ENCODE assay signal across 18 mouse cellular contexts in the genomic region with DNA sequence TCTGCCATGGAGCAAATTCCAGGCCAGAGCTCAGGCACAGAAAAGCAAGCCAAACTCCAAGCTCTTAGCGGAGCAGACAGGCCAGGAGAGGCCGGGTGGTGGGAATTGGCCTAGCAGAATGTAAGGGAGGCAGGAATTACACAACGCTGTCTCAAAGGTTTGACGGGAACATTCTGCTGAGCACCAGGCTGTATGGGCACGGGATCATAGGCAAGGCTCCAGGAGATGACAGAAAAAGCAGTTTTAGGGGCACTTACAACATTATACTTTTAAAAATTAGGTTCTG.
DNase-seq lines count a peak whose midpoint lies in the region; ATAC-seq and TF ChIP-seq lines count a peak whose summit lies in the region.
"Had no signal": no experiment of that assay in that cellular context is flagged by ENCODE, and none has a peak within 500 bp of the region (broad histone marks: within the 10 kb centered on the region; RNA-seq: fewer than 3 reads in every experiment).

No protein-coding gene starts in this region.

- H3K9me3 ChIP-seq in stomach, embryonic 14.5 days (ENCODE audit: control insufficient read depth, low read depth, low read length): no peaks in the 10 kb centered on the region
- H3K9me3 ChIP-seq: forebrain, embryonic 13.5 days; limb, embryonic 10.5 days; midbrain, embryonic 12.5 days had no signal

- 0 out of 2 replicates have a peak overlapping the region, but pooled peaks have one; percentile 47 for H3K27ac ChIP-seq in cerebellum, adult 2 months (ENCODE audit: insufficient read depth, low read length)
- peak overlapping the region; percentile 33; the same call in 1 of the 2 replicates for H3K27ac ChIP-seq in stomach, embryonic 14.5 days (ENCODE audit: low read length)
- H3K27ac ChIP-seq: forebrain, embryonic 13.5 days; limb, embryonic 10.5 days; midbrain, embryonic 12.5 days had no signal

- no peak for DNase-seq in cerebellum, adult 2 months
- DNase-seq in cerebellum, adult 11-12 months: no peak
- peak; percentile 19 to 71 for DNase-seq in kidney, postnatal 25 days
- no peak for DNase-seq in kidney, adult 9 months
- DNase-seq in lung, postnatal 14 days: peak; percentile 19
- no peak for DNase-seq in lung, postnatal 4 days
- no peak for DNase-seq in thymus, postnatal 36 days
- DNase-seq: cerebellum, adult 9-10 months; embryo, embryonic 11 days; layer of hippocampus, postnatal 36 days; lung, embryonic 14.5 days; retina, postnatal 1 day had no signal

- no peaks in the 10 kb centered on the region for H3K4me1 ChIP-seq in cerebellum, adult 2 months (ENCODE audit: control insufficient read depth, insufficient read depth, low read length)
- peaks cover 12% of the 10 kb centered on the region; the same call in 1 of the 2 replicates for H3K4me1 ChIP-seq in stomach, embryonic 14.5 days (ENCODE audit: control insufficient read depth, insufficient read depth, low read length)

- no peak overlapping the region for H3K4me3 ChIP-seq in cerebellum, adult 2 months (replicated peaks; ENCODE audit: insufficient read depth, low read depth, low read length)
- no peak overlapping the region for H3K4me3 ChIP-seq in stomach, embryonic 14.5 days (ENCODE audit: low read depth, low read length)
- H3K4me3 ChIP-seq: forebrain, embryonic 13.5 days; limb, embryonic 10.5 days; midbrain, embryonic 12.5 days; myocyte had no signal

- no peak overlapping the region for H3K4me2 ChIP-seq in stomach, embryonic 14.5 days (replicated peaks; ENCODE audit: low read depth, low read length)
- H3K4me2 ChIP-seq: forebrain, embryonic 13.5 days; heart, embryonic 11.5 days; lung, embryonic 14.5 days; midbrain, embryonic 12.5 days had no signal

- no peaks in the 10 kb centered on the region for H3K36me3 ChIP-seq in stomach, embryonic 14.5 days (ENCODE audit: control insufficient read depth, insufficient read depth, low read length)
- H3K36me3 ChIP-seq: limb, embryonic 10.5 days; midbrain, embryonic 12.5 days had no signal

- H3K9ac ChIP-seq in stomach, embryonic 14.5 days (replicated peaks; ENCODE audit: low read depth, low read length): no peak overlapping the region
- H3K9ac ChIP-seq: forebrain, embryonic 13.5 days; lung, embryonic 14.5 days; midbrain, embryonic 12.5 days had no signal

- H3K27me3 ChIP-seq in cerebellum, adult 2 months (ENCODE audit: control insufficient read depth, insufficient read depth, low read length): no peaks in the 10 kb centered on the region; the same call in 1 of the 2 replicates
- no peaks in the 10 kb centered on the region for H3K27me3 ChIP-seq in stomach, embryonic 14.5 days (ENCODE audit: control insufficient read depth, insufficient read depth, low read length)

- WGBS in cerebellum, adult 2 months: 38% methylated on average over 5 of the region's 5 CpGs
- WGBS in stomach, embryonic 14.5 days: 83% methylated on average over 5 of the region's 5 CpGs

- TF ChIP-seq CTCF in cerebellum, adult 2 months (IDR thresholded peaks at IDR 0.05; ENCODE audit: borderline replicate concordance, insufficient read depth, low read depth, low read length): no peak

- TF ChIP-seq POLR2A in cerebellum, adult 2 months (IDR thresholded peaks at IDR 0.05; ENCODE audit: borderline replicate concordance, insufficient read depth, low read length): no peak

- ATAC-seq in stomach, embryonic 14.5 days (ENCODE audit: insufficient number of reproducible peaks, insufficient read depth, low FRiP score, low read depth): no peak
- ATAC-seq: forebrain, embryonic 13.5 days had no signal

Comparison
In these comparisons a context has a peak if more than half of its experiments do, and no peak if none do; other contexts are left out.
1. DNase-seq: peak in kidney, postnatal 25 days (2 of 2) and lung, postnatal 14 days (single experiment); none in cerebellum, adult 2 months (0 of 2), cerebellum, adult 11-12 months (single experiment), kidney, adult 9 months (single experiment), lung, postnatal 4 days (0 of 2) and thymus, postnatal 36 days (0 of 2).